Mouse (Mus musculus): Measurements from ENCODE around the gene Cfap43. TPM values are rescaled to one million over a fixed set of nuclear protein-coding genes. Genes with fewer than 3 reads are reported as not detected.

The Cfap43 gene
- polyA plus RNA-seq (2015; fragmentation: Nextera tagmentation; extraction: Ambion mirVana), result 0.38 and 0.42 TPM in 2 replicates

DNA sequence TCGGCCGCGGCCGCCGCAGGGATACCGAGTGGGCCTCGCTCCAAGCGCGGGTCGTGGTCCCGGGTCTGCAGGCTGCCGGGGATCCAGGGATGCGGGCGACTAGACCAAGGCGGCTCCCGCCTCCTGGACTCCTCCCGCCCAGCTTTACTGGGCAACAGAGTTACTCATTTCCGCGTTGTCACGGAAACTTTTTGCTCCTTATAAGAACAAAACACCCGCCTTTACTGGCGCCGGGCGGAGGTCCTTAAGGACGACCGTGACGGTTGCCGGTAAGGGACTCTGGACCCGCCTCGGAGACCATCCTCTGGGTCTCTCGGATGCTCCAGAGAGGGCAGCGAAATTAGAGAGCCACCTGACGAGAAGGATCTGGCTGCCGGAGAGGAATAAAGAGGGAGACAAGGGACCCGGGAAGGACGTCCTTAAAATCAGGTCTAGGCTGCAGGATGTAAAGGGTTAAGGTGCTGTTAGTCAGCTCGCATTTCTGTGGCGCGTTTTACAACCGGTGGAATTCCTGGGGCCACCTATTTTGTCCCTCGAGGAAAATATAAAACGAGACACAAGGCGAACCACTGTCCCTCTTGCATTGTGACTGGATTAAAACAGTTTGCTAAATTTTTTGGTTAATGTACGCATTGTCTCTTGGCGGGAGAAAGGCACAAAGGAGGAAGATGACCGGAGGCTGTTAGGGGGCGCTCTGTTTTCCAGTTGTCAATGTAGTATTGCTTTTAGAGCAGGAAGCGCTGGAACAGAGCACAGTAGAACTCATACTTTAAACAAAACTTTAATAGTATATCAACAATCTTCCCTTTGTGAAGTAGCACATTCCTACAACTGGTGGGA lies at the start of gene Cfap43, which contains the start of gene Itprip:
Cfap43 (minus strand) TSS at position 162 of the 840 bp plus-strand sequence.
Itprip (minus strand) TSS at position 174 of the 840 bp plus-strand sequence.
- peak; percentile 82 for ATAC-seq (replicated peaks; ENCODE audit: extremely low read depth, insufficient read depth, low FRiP score)
- Histone ChIP-seq H3K4me3 (ENCODE audit: low read length) (peak within 1 kb of the TSS; percentile 75), H3K9ac (ENCODE audit: low read length) (peak within 1 kb of the TSS; percentile 93), H3K9me3 (replicated peaks; ENCODE audit: control insufficient read depth, low read length) (no peaks in the 10 kb centered on the region), H3K4me1 (ENCODE audit: control insufficient read depth, insufficient read depth, low read length) (peaks cover 20% of the 10 kb centered on the region), H3K27me3 (ENCODE audit: control insufficient read depth, insufficient read depth, low read length) (no peaks in the 10 kb centered on the region), H3K36me3 (ENCODE audit: control insufficient read depth, insufficient read depth) (no peaks in the 10 kb centered on the region), H3K4me2 (ENCODE audit: low read depth, low read length) (peak within 1 kb of the TSS; percentile 86), H3K27ac (ENCODE audit: low read length) (peak within 1 kb of the TSS; percentile 99)
- WGBS, result under 1% methylated on average over 48 of the region's 48 CpGs

DNA sequence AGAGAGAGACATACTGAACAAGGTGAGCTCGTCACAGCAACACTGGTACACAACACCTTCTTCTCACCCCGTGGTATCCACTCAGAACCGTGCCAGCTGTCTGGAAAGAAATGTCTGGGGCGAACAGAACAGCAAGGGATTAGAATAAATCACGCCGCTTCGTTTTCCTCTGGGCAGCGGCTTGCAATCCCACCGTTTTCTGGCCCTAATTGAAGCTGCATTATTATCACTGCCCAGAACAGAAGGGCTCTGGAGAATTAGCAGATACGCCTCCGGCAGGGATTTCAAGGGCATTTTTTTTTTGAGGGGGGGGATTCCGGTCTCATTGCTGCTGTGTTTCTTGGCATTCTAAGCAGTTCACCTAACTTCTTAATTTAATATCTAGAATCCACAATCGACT lies 39.1 kb upstream of the Cfap43 start:
- ATAC-seq (replicated peaks; ENCODE audit: extremely low read depth, insufficient read depth, low FRiP score), result no peak
- H3K4me1 ChIP-seq (ENCODE audit: control insufficient read depth, insufficient read depth, low read length), result no peaks in the 10 kb centered on the region
- no peaks in the 10 kb centered on the region for H3K27me3 ChIP-seq (ENCODE audit: control insufficient read depth, insufficient read depth, low read length)
- H3K4me3 ChIP-seq (ENCODE audit: low read length), result no peak overlapping the region
- no peak overlapping the region for H3K27ac ChIP-seq (ENCODE audit: low read length)
- no peaks in the 10 kb centered on the region for H3K9me3 ChIP-seq (replicated peaks; ENCODE audit: control insufficient read depth, low read length)
- 69% methylated on average over 13 of the region's 13 CpGs for WGBS
- H3K9ac ChIP-seq (ENCODE audit: low read length), result no peak overlapping the region
- no peaks in the 10 kb centered on the region for H3K36me3 ChIP-seq (ENCODE audit: control insufficient read depth, insufficient read depth)
- H3K4me2 ChIP-seq (ENCODE audit: low read depth, low read length), result no peak overlapping the region

- no peak for ATAC-seq (replicated peaks; ENCODE audit: extremely low read depth, insufficient read depth, low FRiP score)
- no peak overlapping the region for H3K9ac ChIP-seq (ENCODE audit: low read length)
- no peaks in the 10 kb centered on the region for H3K9me3 ChIP-seq (replicated peaks; ENCODE audit: control insufficient read depth, low read length)
- no peaks in the 10 kb centered on the region for H3K4me1 ChIP-seq (ENCODE audit: control insufficient read depth, insufficient read depth, low read length)
- 85% methylated on average over 9 of the region's 9 CpGs for WGBS
- H3K4me3 ChIP-seq (ENCODE audit: low read length), result no peak overlapping the region
- no peaks in the 10 kb centered on the region for H3K36me3 ChIP-seq (ENCODE audit: control insufficient read depth, insufficient read depth)
- no peaks in the 10 kb centered on the region for H3K27me3 ChIP-seq (ENCODE audit: control insufficient read depth, insufficient read depth, low read length)
- H3K27ac ChIP-seq (ENCODE audit: low read length), result no peak overlapping the region
- H3K4me2 ChIP-seq (ENCODE audit: low read depth, low read length), result no peak overlapping the region
These were observed 34.1 kb upstream of the Cfap43 start for GRCm38 (mm10) chr19:47953169-47953568.

GRCm38 (mm10) chr19:47950946-47951345 lies 31.9 kb upstream of the Cfap43 start:
- H3K9ac ChIP-seq (ENCODE audit: low read length), result no peak overlapping the region

DNA sequence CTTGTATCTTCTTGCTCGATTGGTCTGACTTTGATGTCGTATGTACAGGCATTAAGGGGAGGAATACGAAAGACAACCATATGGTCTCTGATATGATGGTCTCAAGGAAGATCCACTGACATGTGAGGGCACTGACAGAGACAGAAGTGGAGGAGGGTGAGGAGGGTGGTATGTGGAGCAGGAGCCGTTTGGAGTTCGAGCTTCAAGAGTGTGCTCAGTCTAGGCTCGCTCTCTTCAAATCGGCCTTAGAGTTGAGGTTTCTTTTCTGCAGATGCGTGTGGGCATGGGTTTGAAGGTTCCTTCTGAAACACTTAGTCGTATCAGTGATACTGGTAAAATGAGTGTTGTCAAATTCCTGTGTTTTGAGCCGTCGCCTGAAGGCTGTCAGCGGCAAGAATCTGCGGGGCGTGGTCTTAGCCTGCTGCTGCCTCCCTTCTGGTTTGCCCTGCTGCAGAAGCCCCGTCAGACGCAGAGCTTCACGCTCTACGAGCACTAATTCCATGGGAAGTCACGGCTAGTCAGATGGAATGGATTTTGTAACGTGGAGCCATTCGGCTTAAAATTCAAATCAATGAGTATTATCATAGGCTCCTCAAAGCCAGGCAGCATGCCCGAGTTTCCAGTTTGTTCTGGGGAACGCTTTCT lies 27.9 kb upstream of the Cfap43 start:
- H3K9me3 ChIP-seq (replicated peaks; ENCODE audit: control insufficient read depth, low read length), result no peaks in the 10 kb centered on the region
- H3K4me2 ChIP-seq (ENCODE audit: low read depth, low read length), result peak overlapping the region; percentile 56
- 0 out of 2 replicates have a peak, but pooled peaks cover 2% of the 10 kb centered on the region for H3K27me3 ChIP-seq (ENCODE audit: control insufficient read depth, insufficient read depth, low read length)
- no peaks in the 10 kb centered on the region for H3K4me1 ChIP-seq (ENCODE audit: control insufficient read depth, insufficient read depth, low read length)
- WGBS, result 33% methylated on average over 23 of the region's 23 CpGs
- no peak overlapping the region for H3K27ac ChIP-seq (ENCODE audit: low read length)
- peak overlapping the region; percentile 34; the same call in 1 of the 2 replicates for H3K4me3 ChIP-seq (ENCODE audit: low read length)
- no peak for ATAC-seq (replicated peaks; ENCODE audit: extremely low read depth, insufficient read depth, low FRiP score)
- H3K9ac ChIP-seq (ENCODE audit: low read length), result no peak overlapping the region
- no peaks in the 10 kb centered on the region for H3K36me3 ChIP-seq (ENCODE audit: control insufficient read depth, insufficient read depth)

More at GRCm38 (mm10) chr19:47950946-47951345, 31.9 kb upstream of the Cfap43 start:
- Histone ChIP-seq H3K36me3 (ENCODE audit: control insufficient read depth, insufficient read depth) (no peaks in the 10 kb centered on the region), H3K4me1 (ENCODE audit: control insufficient read depth, insufficient read depth, low read length) (no peaks in the 10 kb centered on the region), H3K9me3 (replicated peaks; ENCODE audit: control insufficient read depth, low read length) (no peaks in the 10 kb centered on the region), H3K27me3 (ENCODE audit: control insufficient read depth, insufficient read depth, low read length) (0 out of 2 replicates have a peak, but pooled peaks cover 2% of the 10 kb centered on the region), H3K4me3 (ENCODE audit: low read length) (no peak overlapping the region), H3K4me2 (ENCODE audit: low read depth, low read length) (no peak overlapping the region), H3K27ac (ENCODE audit: low read length) (no peak overlapping the region)
- WGBS, result 76% methylated on average over 7 of the region's 7 CpGs
- ATAC-seq (replicated peaks; ENCODE audit: extremely low read depth, insufficient read depth, low FRiP score), result no peak

GRCm38 (mm10) chr19:47939361-47939760 lies 20.3 kb upstream of the Cfap43 start:
- ATAC-seq (replicated peaks; ENCODE audit: extremely low read depth, insufficient read depth, low FRiP score), result no peak
- Histone ChIP-seq H3K27me3 (ENCODE audit: control insufficient read depth, insufficient read depth, low read length) (peaks cover 11% of the 10 kb centered on the region), H3K9ac (ENCODE audit: low read length) (no peak overlapping the region), H3K4me3 (ENCODE audit: low read length) (no peak overlapping the region), H3K27ac (ENCODE audit: low read length) (no peak overlapping the region), H3K36me3 (ENCODE audit: control insufficient read depth, insufficient read depth) (no peaks in the 10 kb centered on the region), H3K9me3 (replicated peaks; ENCODE audit: control insufficient read depth, low read length) (no peaks in the 10 kb centered on the region), H3K4me2 (ENCODE audit: low read depth, low read length) (no peak overlapping the region), H3K4me1 (ENCODE audit: control insufficient read depth, insufficient read depth, low read length) (peaks cover 5% of the 10 kb centered on the region; the same call in 1 of the 2 replicates)
- 78% methylated on average over 6 of the region's 6 CpGs for WGBS

DNA sequence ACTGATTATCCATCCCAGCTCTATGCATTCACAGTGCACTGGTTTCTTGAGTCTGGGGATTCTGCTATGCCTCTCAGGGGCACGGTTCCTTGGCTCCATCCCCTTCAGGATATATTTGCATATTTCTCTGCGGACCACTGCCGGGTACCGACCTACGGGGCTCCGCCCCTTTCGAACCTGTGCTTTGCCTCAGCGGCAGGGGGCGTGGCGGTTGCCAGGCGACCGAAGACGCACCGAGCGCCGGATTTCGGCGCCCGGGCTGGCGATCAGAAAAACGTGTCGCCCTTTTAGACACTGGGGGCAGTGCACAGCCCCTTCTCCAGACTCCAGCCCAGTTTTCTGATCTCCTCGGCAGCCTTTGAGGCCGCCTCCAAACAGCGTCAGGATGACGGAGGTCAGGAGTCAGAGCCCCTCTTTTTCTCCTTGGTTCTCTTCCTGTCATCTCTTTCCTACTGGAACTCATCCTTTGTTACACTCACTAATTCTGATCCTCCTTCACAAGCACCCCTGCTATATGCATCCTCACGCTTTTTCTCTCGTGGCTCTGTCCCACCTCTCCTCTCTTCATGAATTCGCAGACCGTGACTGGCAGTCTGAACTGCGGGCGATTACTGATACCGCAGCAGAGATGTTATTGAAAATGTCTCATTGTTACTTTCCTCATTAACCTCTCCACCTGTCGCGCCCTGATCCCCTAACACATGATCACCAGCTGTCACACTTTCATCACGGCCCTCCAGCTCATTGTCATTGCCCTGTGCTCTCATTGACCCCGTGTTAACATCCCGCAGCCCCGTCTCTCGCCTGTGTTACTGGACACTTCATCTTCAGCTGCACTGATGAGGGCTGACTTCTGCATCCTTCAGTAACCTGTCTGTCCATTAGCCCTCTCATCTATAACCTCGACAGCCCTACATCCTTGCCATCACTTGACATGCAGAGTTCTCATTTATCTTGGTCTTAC lies 18.6 kb upstream of the Cfap43 start, which contains the start of gene Cfap58:
Cfap58 (plus strand) TSS at position 233 of the 964 bp plus-strand sequence.
- no peaks in the 10 kb centered on the region for H3K9me3 ChIP-seq (replicated peaks; ENCODE audit: control insufficient read depth, low read length)
- no peaks in the 10 kb centered on the region for H3K36me3 ChIP-seq (ENCODE audit: control insufficient read depth, insufficient read depth)
- peak within 1 kb of the TSS; percentile 41 for H3K9ac ChIP-seq (ENCODE audit: low read length)
- WGBS, result 7% methylated on average over 41 of the region's 41 CpGs
- peak; percentile 45 for ATAC-seq (replicated peaks; ENCODE audit: extremely low read depth, insufficient read depth, low FRiP score)
- peaks cover 5% of the 10 kb centered on the region; the same call in 1 of the 2 replicates for H3K4me1 ChIP-seq (ENCODE audit: control insufficient read depth, insufficient read depth, low read length)
- H3K27ac ChIP-seq (ENCODE audit: low read length), result no peak within 1 kb of the TSS
- H3K4me2 ChIP-seq (ENCODE audit: low read depth, low read length), result peak within 1 kb of the TSS; percentile 83
- H3K27me3 ChIP-seq (ENCODE audit: control insufficient read depth, insufficient read depth, low read length), result peaks cover 11% of the 10 kb centered on the region
- H3K4me3 ChIP-seq (ENCODE audit: low read length), result peak within 1 kb of the TSS; percentile 47

GRCm38 (mm10) chr19:47936938-47937337 lies 17.9 kb upstream of the Cfap43 start:
- 67% methylated on average over 9 of the region's 9 CpGs for WGBS
- peaks cover 5% of the 10 kb centered on the region; the same call in 1 of the 2 replicates for H3K4me1 ChIP-seq (ENCODE audit: control insufficient read depth, insufficient read depth, low read length)
- no peaks in the 10 kb centered on the region for H3K9me3 ChIP-seq (replicated peaks; ENCODE audit: control insufficient read depth, low read length)
- no peak overlapping the region for H3K9ac ChIP-seq (ENCODE audit: low read length)
- H3K27ac ChIP-seq (ENCODE audit: low read length), result no peak overlapping the region
- ATAC-seq (replicated peaks; ENCODE audit: extremely low read depth, insufficient read depth, low FRiP score), result no peak
- no peaks in the 10 kb centered on the region for H3K36me3 ChIP-seq (ENCODE audit: control insufficient read depth, insufficient read depth)
- H3K27me3 ChIP-seq (ENCODE audit: control insufficient read depth, insufficient read depth, low read length), result peaks cover 11% of the 10 kb centered on the region
- H3K4me3 ChIP-seq (ENCODE audit: low read length), result peak overlapping the region; percentile 47
- peak overlapping the region; percentile 83 for H3K4me2 ChIP-seq (ENCODE audit: low read depth, low read length)

All from heart, embryonic 16.5 days (tissue).